Comparison of ENCODE assay signal across 14 mouse cellular contexts in genomic region chr19:58674644-58675043, GRCm38 (mm10). TPM values are rescaled to one million over a fixed set of nuclear protein-coding genes. Genes with fewer than 3 reads are reported as not detected.
DNase-seq lines count a peak whose midpoint lies in the region; ATAC-seq and TF ChIP-seq lines count a peak whose summit lies in the region.
"Had no signal": no experiment of that assay in that cellular context is flagged by ENCODE, and none has a peak within 500 bp of the region (broad histone marks: within the 10 kb centered on the region; RNA-seq: fewer than 3 reads in every experiment).

No protein-coding gene starts in this region.

- H3K4me3 ChIP-seq in forebrain, postnatal 0 days (ENCODE audit: low read depth, low read length) = no peak overlapping the region
- no peak overlapping the region for H3K4me3 ChIP-seq in forebrain, embryonic 12.5 days (replicated peaks)

- H3K4me2 ChIP-seq in forebrain, postnatal 0 days (ENCODE audit: low read depth) = no peak overlapping the region
- H3K4me2 ChIP-seq in forebrain, embryonic 12.5 days = no peak overlapping the region

- H3K9ac ChIP-seq in forebrain, postnatal 0 days = no peak overlapping the region
- no peak overlapping the region for H3K9ac ChIP-seq in forebrain, embryonic 12.5 days
- H3K9ac ChIP-seq: liver, embryonic 14.5 days had no signal

- no peaks in the 10 kb centered on the region for H3K36me3 ChIP-seq in forebrain, postnatal 0 days (ENCODE audit: insufficient read depth)
- no peaks in the 10 kb centered on the region for H3K36me3 ChIP-seq in forebrain, embryonic 12.5 days (replicated peaks)

- no peak for ATAC-seq in forebrain, postnatal 0 days
- ATAC-seq in forebrain, embryonic 12.5 days (ENCODE audit: low FRiP score) = no peak

- H3K4me1 ChIP-seq in forebrain, postnatal 0 days (ENCODE audit: insufficient read depth) = no peaks in the 10 kb centered on the region
- peaks cover 8% of the 10 kb centered on the region for H3K4me1 ChIP-seq in forebrain, embryonic 12.5 days

- no peak overlapping the region for H3K27ac ChIP-seq in forebrain, postnatal 0 days (ENCODE audit: low read depth, low read length)
- H3K27ac ChIP-seq in forebrain, embryonic 12.5 days = no peak overlapping the region
- H3K27ac ChIP-seq: liver, embryonic 14.5 days had no signal

- WGBS in forebrain, postnatal 0 days = 15% methylated on average over 2 of the region's 2 CpGs
- 30% methylated on average over 2 of the region's 2 CpGs for WGBS in forebrain, embryonic 12.5 days

- DNase-seq in forebrain, postnatal 0 days = peak; percentile 24
- DNase-seq in kidney, postnatal 14 days = peak; percentile 28
- DNase-seq in kidney, adult 11 months = no peak
- peak; percentile 31 for DNase-seq in 3T3-L1 (ENCODE audit: low read depth, low spot score)
- peak; percentile 15 for DNase-seq in NIH3T3 (ENCODE audit: low read depth)
- DNase-seq in layer of hippocampus, adult 11-12 months (ENCODE audit: low spot score) = no peak
- no peak for DNase-seq in right cerebral cortex, postnatal 4 days
- DNase-seq: embryo, embryonic 11 days; spleen, adult 18-20 months had no signal

- no peak for TF ChIP-seq CTCF in forebrain, postnatal 0 days (IDR thresholded peaks at IDR 0.05; ENCODE audit: low read depth)

- H3K27me3 ChIP-seq in forebrain, postnatal 0 days (ENCODE audit: insufficient read depth, low read length) = no peaks in the 10 kb centered on the region
- no peaks in the 10 kb centered on the region for H3K27me3 ChIP-seq in forebrain, embryonic 12.5 days
- H3K27me3 ChIP-seq: CH12.LX had no signal

- H3K9me3 ChIP-seq in forebrain, postnatal 0 days (ENCODE audit: low read length) = no peaks in the 10 kb centered on the region
- no peaks in the 10 kb centered on the region for H3K9me3 ChIP-seq in forebrain, embryonic 12.5 days

RNA-seq across cellular contexts. Expression of gene Pnlip, which starts 22.3 kb away (rescaled TPM):
- 1.1 and 2.1 TPM in 2 replicates for total RNA-seq in forebrain, postnatal 0 days (2014; rRNA removed)
- 0.84 and 1.2 TPM in 2 replicates for polyA plus RNA-seq in forebrain, postnatal 0 days (2015; fragmentation: Nextera tagmentation; extraction: Ambion mirVana)
- polyA plus RNA-seq in forebrain, embryonic 12.5 days (2016; fragmentation: Nextera tagmentation; extraction: Ambion mirVana) = not detected in 2 replicates
- polyA plus RNA-seq: liver, embryonic 14.5 days had no signal

RNA-seq across cellular contexts. Expression of gene Pnliprp1, which starts 54.0 kb away (rescaled TPM):
- total RNA-seq in forebrain, postnatal 0 days (2014; rRNA removed) = 1.5 TPM in 1 of 2 replicates, not detected in the other
- polyA plus RNA-seq in forebrain, postnatal 0 days (2015; fragmentation: Nextera tagmentation; extraction: Ambion mirVana) = 0.15 and 0.21 TPM in 2 replicates
- polyA plus RNA-seq in forebrain, embryonic 12.5 days (2016; fragmentation: Nextera tagmentation; extraction: Ambion mirVana) = not detected in 2 replicates
- total RNA-seq: CH12.LX; layer of hippocampus, adult 8-10 months; left cerebral cortex, postnatal 25 days had no signal

Comparison
In these comparisons a context has a peak if more than half of its experiments do, and no peak if none do; other contexts are left out.
1. DNase-seq: peak in forebrain, postnatal 0 days (single experiment), kidney, postnatal 14 days (single experiment), 3T3-L1 (single experiment) and NIH3T3 (single experiment); none in kidney, adult 11 months (single experiment), layer of hippocampus, adult 11-12 months (single experiment) and right cerebral cortex, postnatal 4 days (single experiment).